Mouse (Mus musculus): ENCODE data around the gene Prr22. TPM values are rescaled to one million over a fixed set of nuclear protein-coding genes. Genes with fewer than 3 reads are reported as not detected.

Prr22 gene
- 3.8 and 4.5 TPM in 2 replicates for polyA plus RNA-seq (2012; rRNA removed)

GRCm38 (mm10) chr17:56769950-56770349 lies at the start of gene Prr22:
Prr22 (plus strand) TSS chr17:56770250.

DNA sequence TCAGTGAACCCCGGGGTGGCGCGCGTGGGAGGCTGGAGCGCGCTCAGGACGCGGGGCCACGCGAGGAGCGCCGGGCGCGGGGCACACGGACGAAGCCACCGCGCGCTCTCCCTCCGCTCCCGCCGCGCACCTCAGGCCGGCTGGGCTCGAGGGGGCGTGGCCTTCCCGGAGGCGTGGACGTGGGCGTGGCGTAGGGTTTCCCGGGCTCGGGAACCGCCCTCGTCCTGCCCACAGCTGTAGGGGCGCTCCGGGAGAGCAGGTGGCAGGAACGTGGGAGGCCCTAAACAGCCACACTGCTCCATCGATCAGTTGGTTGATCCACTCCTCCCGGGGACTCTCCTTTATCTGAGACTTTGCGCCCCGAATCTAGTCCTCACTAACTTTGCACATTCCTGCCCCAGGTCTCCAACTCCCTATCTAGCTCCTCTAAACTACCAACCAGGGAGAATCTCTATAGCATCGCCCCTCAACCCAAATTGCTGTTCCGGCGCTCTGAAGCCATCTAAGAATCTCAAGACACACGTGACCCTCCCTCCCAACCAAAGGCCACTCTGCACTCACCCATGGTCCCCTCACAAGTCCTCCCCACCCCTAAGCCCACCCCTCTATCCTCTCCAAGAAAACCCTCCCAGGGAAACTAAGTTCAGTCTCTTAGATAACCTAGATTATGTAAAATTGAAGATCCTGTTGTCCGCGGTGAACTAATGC lies 12.5 kb upstream of the Prr22 start, which contains the start of gene Nrtn:
Gene Nrtn, minus strand, starts transcription at position 115 of the 708 bp plus-strand sequence.

DNA sequence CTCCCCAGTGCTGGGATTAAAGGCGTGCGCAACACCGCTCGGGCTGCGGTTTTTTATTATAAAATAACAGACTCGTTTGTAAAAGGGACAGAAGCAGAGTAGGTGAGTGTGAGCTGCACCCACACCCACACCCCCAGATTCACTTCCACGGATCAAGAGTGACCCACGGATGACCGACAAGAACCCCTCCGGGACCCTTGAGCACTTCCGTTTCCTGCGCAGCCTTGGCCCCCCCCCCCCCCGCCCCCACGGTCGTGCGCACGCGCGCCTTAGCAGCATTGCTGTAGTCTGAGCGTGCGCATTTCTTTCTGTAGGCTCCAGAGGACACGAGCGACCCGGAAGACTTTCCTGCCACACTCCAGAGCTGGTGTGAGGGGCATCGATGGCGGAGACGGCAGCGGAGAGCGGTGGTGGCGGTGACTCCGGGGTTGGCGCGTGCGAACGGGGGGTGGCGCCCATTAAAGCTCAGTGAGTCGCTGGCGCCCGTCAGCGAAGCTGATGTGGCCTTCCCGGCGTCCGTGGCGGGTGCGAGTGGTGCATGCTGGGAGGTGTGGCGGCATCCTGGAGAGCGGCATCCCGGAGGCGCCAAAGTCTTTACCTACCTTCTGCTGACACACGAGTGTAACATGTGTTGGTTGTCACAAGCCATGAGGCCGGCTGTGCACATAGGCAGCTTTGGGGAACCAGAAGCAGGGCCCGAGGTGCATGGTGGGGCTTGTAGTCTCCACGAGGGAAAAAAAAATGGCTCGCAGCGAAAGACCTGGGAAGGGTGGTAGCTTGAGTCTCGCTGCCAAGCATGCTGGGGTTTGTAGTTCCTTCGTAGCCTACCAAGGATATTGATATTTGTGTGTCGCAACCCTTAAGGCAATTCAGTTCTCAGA lies 5.3 kb upstream of the Prr22 start, which contains the start of gene Dus3l:
Gene Dus3l, plus strand, starts transcription at position 284 of the 881 bp plus-strand sequence.

Other genes starting within 250 kb of the Prr22 start
- gene Gm20219, start 215.9 kb upstream of the Prr22 start, polyA plus RNA-seq (2012; rRNA removed) = 7.0 and 8.1 TPM in 2 replicates
- 83.7 and 97.7 TPM in 2 replicates for gene Safb2, start 185.7 kb upstream of the Prr22 start, polyA plus RNA-seq (2012; rRNA removed)
- gene Safb, start 185.4 kb upstream of the Prr22 start, polyA plus RNA-seq (2012; rRNA removed) = 70.0 and 79.4 TPM in 2 replicates
- 228 and 238 TPM in 2 replicates for gene 2410015M20Rik, start 160.5 kb upstream of the Prr22 start, polyA plus RNA-seq (2012; rRNA removed)
- 3,218 and 3,337 TPM in 2 replicates for gene Rpl36, start 156.8 kb upstream of the Prr22 start, polyA plus RNA-seq (2012; rRNA removed)
- 61.2 and 64.0 TPM in 2 replicates for gene Lonp1, start 143.4 kb upstream of the Prr22 start, polyA plus RNA-seq (2012; rRNA removed)
- 0.30 and 0.41 TPM in 2 replicates for gene Catsperd, start 142.1 kb upstream of the Prr22 start, polyA plus RNA-seq (2012; rRNA removed)
- gene Ranbp3, start 97.0 kb upstream of the Prr22 start, polyA plus RNA-seq (2012; rRNA removed) = 77.0 and 80.9 TPM in 2 replicates
- 678 and 874 TPM in 2 replicates for gene Ndufa11, start 52.5 kb upstream of the Prr22 start, polyA plus RNA-seq (2012; rRNA removed)
- gene Vmac, start 52.2 kb upstream of the Prr22 start, polyA plus RNA-seq (2012; rRNA removed) = 29.0 and 41.6 TPM in 2 replicates
- 58.2 and 62.5 TPM in 2 replicates for gene Nrtn, start 12.7 kb upstream of the Prr22 start, polyA plus RNA-seq (2012; rRNA removed)
- 75.7 and 94.5 TPM in 2 replicates for gene Dus3l, start 5.5 kb upstream of the Prr22 start, polyA plus RNA-seq (2012; rRNA removed)
- 13.0 and 16.5 TPM in 2 replicates for gene Rfx2, start 60.8 kb downstream of the Prr22 start, polyA plus RNA-seq (2012; rRNA removed)
- gene Acsbg2, start 104.2 kb downstream of the Prr22 start, polyA plus RNA-seq (2012; rRNA removed) = not detected in 2 replicates
- gene 1700061G19Rik, start 105.2 kb downstream of the Prr22 start, polyA plus RNA-seq (2012; rRNA removed) = 0.05 and 0.22 TPM in 2 replicates
- gene Mllt1, start 165.2 kb downstream of the Prr22 start, polyA plus RNA-seq (2012; rRNA removed) = 59.6 and 65.3 TPM in 2 replicates
- gene Acer1, start 211.9 kb downstream of the Prr22 start, polyA plus RNA-seq (2012; rRNA removed) = 73.6 and 84.8 TPM in 2 replicates
- 174 and 182 TPM in 2 replicates for gene Clpp, start 220.1 kb downstream of the Prr22 start, polyA plus RNA-seq (2012; rRNA removed)
- gene Alkbh7, start 227.1 kb downstream of the Prr22 start, polyA plus RNA-seq (2012; rRNA removed) = 70.7 and 72.3 TPM in 2 replicates
- 0.57 TPM in 1 of 2 replicates, not detected in the other for gene Pspn, start 229.8 kb downstream of the Prr22 start, polyA plus RNA-seq (2012; rRNA removed)
- gene Gtf2f1, start 241.0 kb downstream of the Prr22 start, polyA plus RNA-seq (2012; rRNA removed) = 31.0 and 35.2 TPM in 2 replicates
- gene Gm17949, start 241.2 kb downstream of the Prr22 start, polyA plus RNA-seq (2012; rRNA removed) = 0.24 TPM in 1 of 2 replicates, not detected in the other

Measured in colon, adult 2 months (tissue).